Mouse (Mus musculus) brain, embryonic 14.5 days (tissue): Measurements from ENCODE around the gene Gjc1.
A peak's percentile ranks its signal among the peaks of the same experiment; 100 is the strongest.

Experiments used
- CTCF ChIP-seq: fragments of 200-500 bp; IDR thresholded peaks from 2 replicates; pipeline ENCODE4 v1.5.1; 2012; ENCODE audit warnings: inconsistent platforms, mild to moderate bottlenecking, moderate library complexity, borderline replicate concordance; ENCODE audit not compliant: insufficient read depth, insufficient read length; ENCODE audit errors: extremely low read depth
- POLR2A ChIP-seq: fragments of 200-500 bp; IDR thresholded peaks from 2 replicates; pipeline ENCODE4 v1.6.1; 2012; ENCODE audit warnings: mild to moderate bottlenecking, inconsistent platforms, borderline replicate concordance; ENCODE audit not compliant: poor library complexity, insufficient read depth, insufficient read length, severe bottlenecking; ENCODE audit errors: extremely low read depth

DNA sequence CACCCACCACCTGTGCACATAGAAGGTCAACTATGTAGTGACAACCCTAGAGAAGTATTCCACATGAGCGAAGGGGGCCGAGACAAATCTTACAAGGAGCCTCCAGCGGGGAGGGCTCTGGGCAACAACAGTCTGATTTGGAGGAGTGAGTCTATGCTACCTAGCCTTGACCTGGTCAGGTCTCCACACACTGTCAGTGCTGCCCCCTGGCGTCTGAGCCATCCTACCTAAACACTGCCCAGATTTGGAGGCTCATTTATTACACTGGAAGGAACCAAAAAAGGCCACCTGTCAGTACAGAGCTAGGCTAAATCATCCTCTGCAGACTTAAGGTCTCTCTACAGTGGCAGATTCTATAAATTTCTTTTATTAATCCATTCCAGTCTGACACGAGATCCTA is 32.4 kb upstream of the Gjc1 start:
- peak; percentile 63; the same call in 1 of the 2 replicates for TF ChIP-seq CTCF
- no peak for TF ChIP-seq POLR2A
